Mouse (Mus musculus) liver, embryonic 16.5 days (tissue): ENCODE measurements around the gene Abcc2. TPM values are rescaled to one million over a fixed set of nuclear protein-coding genes. Genes with fewer than 3 reads are reported as not detected.

Experiments used
- ATAC-seq: fragments of 200-750 bp; cut with Nextera tagmentation; 2 replicates; pipeline ENCODE4 v1.8.0; 2017; ENCODE audit warnings: low read depth, mild to moderate bottlenecking, moderate number of reproducible peaks, moderate library complexity
- H3K27ac ChIP-seq: fragments of 300-500 bp; sonication (generic); 2 replicates; pipeline ENCODE4 v1.5.1; 2014; ENCODE audit warnings: mild to moderate bottlenecking, low read length
- H3K27me3 ChIP-seq: fragments of 300-500 bp; sonication (generic); 2 replicates; pipeline ENCODE4 v1.6.1; 2014; ENCODE audit warnings: low read depth, low read length, mixed read lengths; ENCODE audit not compliant: control insufficient read depth, insufficient read depth
- H3K36me3 ChIP-seq: fragments of 300-500 bp; sonication (generic); 2 replicates; pipeline ENCODE4 v1.6.1; 2014; ENCODE audit warnings: mild to moderate bottlenecking; ENCODE audit not compliant: control insufficient read depth, insufficient read depth
- H3K4me1 ChIP-seq: fragments of 300-500 bp; sonication (generic); 2 replicates; pipeline ENCODE4 v1.6.1; 2014; ENCODE audit warnings: low read depth, low read length, mixed read lengths; ENCODE audit not compliant: control insufficient read depth
- H3K4me2 ChIP-seq: fragments of 300-500 bp; sonication (generic); 2 replicates; pipeline ENCODE4 v1.6.1; 2014; ENCODE audit warnings: low read depth, low read length, mixed read lengths
- H3K4me3 ChIP-seq: fragments of 300-500 bp; sonication (generic); 2 replicates; pipeline ENCODE4 v1.5.1; 2014; ENCODE audit warnings: low read depth, mild to moderate bottlenecking, low read length
- H3K9ac ChIP-seq: fragments of 300-500 bp; sonication (generic); 2 replicates; pipeline ENCODE4 v1.6.1; 2014; ENCODE audit warnings: low read depth, low read length
- H3K9me3 ChIP-seq: fragments of 300-500 bp; sonication (generic); replicated peaks from 2 replicates; pipeline ENCODE4 v1.6.1; 2016; ENCODE audit warnings: low read length; ENCODE audit not compliant: control insufficient read depth
- WGBS: fragments of 180-500 bp; shearing (Covaris S2); extraction: QIAGEN DNeasy Blood & Tissue Kit; methylation state at CpG from one replicate; pipeline ENCODE4 v1.1.7; 2014; ENCODE audit not compliant: insufficient replicate concordance; 5-methylcytosine and 5-hydroxymethylcytosine counted together
- polyA plus RNA-seq: library from polyadenylated mRNA; unstranded; fragments of >200 nt; fragmentation: Nextera tagmentation; extraction: Ambion mirVana; gene quantifications from 2 replicates; pipeline ENCODE4 v1.2.1, GENCODE M21; 2015

The Abcc2 gene
- polyA plus RNA-seq, 1 experiment from 2014 or later, result 13.6 TPM

- Histone ChIP-seq H3K27me3 (no peaks in the 10 kb centered on the region), H3K36me3 (peaks cover 9% of the 10 kb centered on the region)
- ATAC-seq, result no peak
Observed at GRCm38 (mm10) chr19:43852837-43853545, 71.0 kb downstream of the Abcc2 start.

GRCm38 (mm10) chr19:43857347-43857746 is 75.4 kb downstream of the Abcc2 start:
- Histone ChIP-seq H3K27me3 (no peaks in the 10 kb centered on the region), H3K36me3 (peaks cover 4% of the 10 kb centered on the region), H3K9ac (no peak overlapping the region), H3K4me3 (no peak overlapping the region), H3K4me2 (no peak overlapping the region), H3K27ac (no peak overlapping the region), H3K4me1 (no peaks in the 10 kb centered on the region), H3K9me3 (no peaks in the 10 kb centered on the region)
- ATAC-seq, result no peak
- 74% methylated on average over 6 of the region's 6 CpGs for WGBS

More at GRCm38 (mm10) chr19:43852837-43853545, 71.0 kb downstream of the Abcc2 start:
- WGBS, result 57% methylated on average over 7 of the region's 7 CpGs
- H3K27ac ChIP-seq, result no peak overlapping the region
- H3K9me3 ChIP-seq, result no peaks in the 10 kb centered on the region
- no peak overlapping the region for H3K4me3 ChIP-seq
- H3K4me2 ChIP-seq, result no peak overlapping the region
- no peaks in the 10 kb centered on the region for H3K4me1 ChIP-seq
- H3K9ac ChIP-seq, result no peak overlapping the region

GRCm38 (mm10) chr19:43870418-43870817 is 88.4 kb downstream of the Abcc2 start:
- Histone ChIP-seq H3K9me3 (no peaks in the 10 kb centered on the region), H3K36me3 (no peaks in the 10 kb centered on the region; the same call in 1 of the 2 replicates), H3K27me3 (no peaks in the 10 kb centered on the region), H3K27ac (no peak overlapping the region), H3K4me1 (no peaks in the 10 kb centered on the region), H3K9ac (no peak overlapping the region), H3K4me3 (no peak overlapping the region), H3K4me2 (no peak overlapping the region)
- no peak for ATAC-seq
- 72% methylated on average over 4 of the region's 4 CpGs for WGBS

GRCm38 (mm10) chr19:43874351-43874750 is 92.4 kb downstream of the Abcc2 start:
- no peak for ATAC-seq
- Histone ChIP-seq H3K4me1 (no peaks in the 10 kb centered on the region), H3K9me3 (no peaks in the 10 kb centered on the region), H3K36me3 (no peaks in the 10 kb centered on the region; the same call in 1 of the 2 replicates), H3K27ac (no peak overlapping the region), H3K4me2 (no peak overlapping the region), H3K4me3 (no peak overlapping the region), H3K27me3 (peaks cover 2% of the 10 kb centered on the region), H3K9ac (no peak overlapping the region)
- 81% methylated on average over 11 of the region's 11 CpGs for WGBS

GRCm38 (mm10) chr19:43875996-43876395 is 94.0 kb downstream of the Abcc2 start:
- H3K27me3 ChIP-seq, result peaks cover 8% of the 10 kb centered on the region
- H3K27ac ChIP-seq, result no peak overlapping the region
- H3K36me3 ChIP-seq, result no peaks in the 10 kb centered on the region; the same call in 1 of the 2 replicates
- no peak overlapping the region for H3K9ac ChIP-seq
- H3K4me2 ChIP-seq, result no peak overlapping the region
- 54% methylated on average over 2 of the region's 2 CpGs for WGBS
- H3K4me3 ChIP-seq, result no peak overlapping the region
- H3K4me1 ChIP-seq, result peaks cover 2% of the 10 kb centered on the region
- no peak for ATAC-seq
- no peaks in the 10 kb centered on the region for H3K9me3 ChIP-seq

- Histone ChIP-seq H3K27me3 (peaks cover 8% of the 10 kb centered on the region), H3K27ac (no peak overlapping the region), H3K4me3 (no peak overlapping the region), H3K9me3 (no peaks in the 10 kb centered on the region), H3K4me1 (peaks cover 2% of the 10 kb centered on the region), H3K36me3 (no peaks in the 10 kb centered on the region), H3K9ac (no peak overlapping the region), H3K4me2 (no peak overlapping the region)
- no peak for ATAC-seq
- 74% methylated on average over 8 of the region's 8 CpGs for WGBS
Observed at GRCm38 (mm10) chr19:43877364-43877763, 95.4 kb downstream of the Abcc2 start.

- H3K36me3 ChIP-seq, result no peaks in the 10 kb centered on the region
- H3K4me3 ChIP-seq, result no peak overlapping the region
- peaks cover 8% of the 10 kb centered on the region for H3K27me3 ChIP-seq
- no peak overlapping the region for H3K4me2 ChIP-seq
- ATAC-seq, result no peak
- no peak overlapping the region for H3K27ac ChIP-seq
- peaks cover 2% of the 10 kb centered on the region for H3K4me1 ChIP-seq
- WGBS, result 30% methylated on average over 17 of the region's 17 CpGs
- H3K9me3 ChIP-seq, result no peaks in the 10 kb centered on the region
- H3K9ac ChIP-seq, result no peak overlapping the region
Observed at GRCm38 (mm10) chr19:43878111-43879092, 96.4 kb downstream of the Abcc2 start.

GRCm38 (mm10) chr19:43879401-43880212 is 97.6 kb downstream of the Abcc2 start:
- Histone ChIP-seq H3K27me3 (peaks cover 8% of the 10 kb centered on the region), H3K9me3 (no peaks in the 10 kb centered on the region), H3K9ac (peak overlapping the region; percentile 29; the same call in 1 of the 2 replicates), H3K36me3 (no peaks in the 10 kb centered on the region), H3K4me3 (peak overlapping the region; percentile 53), H3K4me1 (peaks cover 6% of the 10 kb centered on the region), H3K4me2 (peak overlapping the region; percentile 58), H3K27ac (no peak overlapping the region)
- 2% methylated on average over 41 of the region's 41 CpGs for WGBS
- peak; percentile 39; the same call in 1 of the 2 replicates for ATAC-seq
